Mouse (Mus musculus) kidney, postnatal 10 days (tissue): ENCODE results near the gene Rpusd2.
"Not testable (repeated sequence)": the region's sequence is repeated elsewhere in the genome, so short reads cannot be mapped to it uniquely, and the experiment has no call there.

Experiments
- DNase-seq: peaks from one replicate; pipeline ENCODE4 v3.0.0; 2021; ENCODE audit warnings: mixed read lengths

Gene Rpusd2

GRCm38 (mm10) chr2:119034656-119035396 lies at the start of gene Rpusd2:
Gene Rpusd2 (plus strand): TSS chr2:119034790.
- DNase-seq = peak; percentile 97

DNA sequence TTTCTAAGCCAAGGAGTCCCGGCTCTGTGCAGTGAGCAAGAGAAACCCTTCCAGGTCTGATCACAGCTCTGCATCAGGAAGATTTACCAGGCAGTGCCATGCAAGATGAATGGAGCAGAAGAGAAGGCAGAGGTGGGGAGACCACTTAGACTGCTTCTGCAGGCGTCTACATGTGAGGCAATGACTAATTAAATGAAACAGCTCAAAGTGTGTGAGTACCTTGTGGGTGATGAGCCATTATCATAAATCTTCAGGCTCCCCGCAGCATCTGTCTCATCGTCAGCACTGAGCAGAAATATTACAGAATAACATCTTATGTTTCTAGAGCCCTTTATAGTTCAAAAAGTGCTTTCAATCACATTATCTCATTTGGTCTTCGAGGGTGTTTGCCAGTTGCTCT lies 39.1 kb upstream of the Rpusd2 start:
- no peak for DNase-seq

- DNase-seq = no peak
These were observed 38.4 kb upstream of the Rpusd2 start for GRCm38 (mm10) chr2:118995919-118996797.

DNA sequence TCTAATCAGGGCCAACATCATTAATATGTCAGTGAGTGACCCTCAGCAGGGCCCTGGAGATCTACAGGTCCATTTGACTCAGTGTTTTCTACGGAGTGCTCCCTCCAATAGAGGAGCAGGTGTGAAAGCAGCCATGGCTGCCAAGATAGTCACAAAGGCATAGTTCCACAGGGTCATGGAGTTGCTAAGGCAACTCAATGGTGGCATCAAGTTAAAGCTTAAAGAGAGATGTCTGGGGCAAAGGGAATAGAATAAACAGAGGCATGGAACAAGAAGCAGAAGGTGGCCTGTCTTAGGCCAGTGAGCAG lies 37.8 kb upstream of the Rpusd2 start:
- no peak for DNase-seq

GRCm38 (mm10) chr2:118998115-118998866 lies 36.3 kb upstream of the Rpusd2 start:
- no peak for DNase-seq

DNA sequence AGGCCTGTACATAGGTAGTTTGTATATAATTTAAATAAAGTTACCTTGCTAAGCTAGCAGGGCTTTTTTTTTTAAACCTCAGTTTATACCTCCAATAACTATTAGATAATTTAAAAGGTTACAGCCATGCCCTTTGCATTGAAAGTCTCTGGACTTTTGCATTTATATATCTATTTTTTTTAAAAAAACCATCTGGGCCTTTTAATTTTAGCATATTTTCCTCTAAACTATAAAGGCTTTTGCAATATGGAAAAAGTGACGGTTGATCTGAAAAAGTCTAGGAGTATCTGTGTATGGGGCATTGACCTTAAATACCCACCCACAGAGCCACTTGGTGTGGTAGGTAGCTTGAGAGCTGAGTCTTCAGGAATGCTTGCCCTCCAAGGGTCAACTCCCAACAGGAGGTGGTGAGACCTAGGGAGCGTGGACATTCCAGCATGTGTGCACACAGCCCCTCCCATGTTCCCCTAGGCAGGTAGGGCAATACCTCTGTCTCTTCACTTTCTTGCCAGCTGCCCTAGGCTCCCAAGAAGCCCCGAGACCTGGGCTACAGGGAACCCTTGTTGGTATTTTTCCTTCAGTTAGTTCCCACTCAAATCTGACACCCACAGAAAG lies 35.5 kb upstream of the Rpusd2 start:
- no peak for DNase-seq

GRCm38 (mm10) chr2:119006886-119007285 lies 27.7 kb upstream of the Rpusd2 start:
- DNase-seq = no peak

DNA sequence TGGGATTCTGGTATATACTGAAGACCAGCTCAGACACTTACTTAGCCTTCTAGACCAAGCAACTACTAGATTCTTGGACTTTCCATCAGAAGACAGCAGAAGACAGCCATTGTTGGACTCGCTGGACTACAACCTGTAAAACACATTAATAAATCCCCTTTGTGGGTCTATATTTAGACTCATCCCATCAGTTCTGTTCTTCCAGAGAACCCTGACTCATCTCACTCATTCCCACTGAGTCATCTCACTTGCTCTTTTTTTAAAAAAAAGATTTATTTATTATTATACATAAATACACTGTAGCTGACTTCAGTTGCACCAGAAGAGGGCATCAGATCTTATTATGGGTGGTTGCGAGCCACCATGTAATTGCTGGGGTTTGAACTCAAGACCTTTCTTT lies 25.2 kb upstream of the Rpusd2 start:
- DNase-seq = no peak

- DNase-seq = no peak
These were observed 19.6 kb upstream of the Rpusd2 start for GRCm38 (mm10) chr2:119014989-119015388.

GRCm38 (mm10) chr2:119015604-119016180 lies 18.9 kb upstream of the Rpusd2 start:
- peak; percentile 22 for DNase-seq

- DNase-seq = not testable (repeated sequence)
These were observed 18.3 kb upstream of the Rpusd2 start for GRCm38 (mm10) chr2:119016312-119016711.

DNA sequence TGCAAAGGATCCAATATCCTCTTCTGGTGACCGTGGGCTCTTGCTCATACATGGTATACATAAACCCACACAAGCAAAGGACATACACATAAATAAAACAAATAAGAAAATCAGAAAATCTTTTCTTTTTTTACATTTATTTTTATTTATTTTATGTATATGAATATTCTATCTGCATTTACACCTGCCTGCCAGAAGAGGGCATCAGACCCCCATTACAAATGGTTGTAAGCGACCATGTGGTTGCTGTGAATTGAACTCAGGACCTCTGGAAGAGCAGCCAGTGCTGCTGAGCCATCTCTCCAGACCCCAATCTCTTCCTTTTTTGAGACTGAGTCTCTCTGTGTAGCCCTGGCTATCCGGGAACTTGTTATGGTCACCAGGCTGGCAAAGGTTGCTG lies 16.9 kb upstream of the Rpusd2 start:
- DNase-seq = no peak

GRCm38 (mm10) chr2:119018391-119019122 lies 16.0 kb upstream of the Rpusd2 start:
- peak; percentile 71 for DNase-seq

GRCm38 (mm10) chr2:119019131-119019530 lies 15.5 kb upstream of the Rpusd2 start:
- DNase-seq = peak; percentile 17

DNA sequence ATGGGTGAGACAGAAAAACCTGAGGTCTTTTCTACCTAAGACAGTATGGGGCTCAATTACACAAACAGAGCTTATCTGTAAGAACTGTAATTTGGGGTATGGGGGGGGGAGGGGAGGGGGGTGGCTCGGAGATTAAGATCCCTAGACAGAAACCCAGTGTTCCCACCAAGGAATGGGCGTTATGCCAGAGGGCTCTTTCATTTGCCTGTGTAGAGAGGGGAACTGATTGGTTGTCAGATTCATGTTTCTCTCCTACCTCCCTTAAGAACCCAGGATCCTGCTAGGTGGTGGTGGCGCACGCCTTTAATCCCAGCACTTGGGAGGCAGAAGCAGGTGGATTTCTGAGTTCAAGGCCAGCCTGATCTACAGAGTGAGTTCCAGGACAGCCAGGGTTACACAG lies 15.1 kb upstream of the Rpusd2 start:
- DNase-seq = no peak

DNA sequence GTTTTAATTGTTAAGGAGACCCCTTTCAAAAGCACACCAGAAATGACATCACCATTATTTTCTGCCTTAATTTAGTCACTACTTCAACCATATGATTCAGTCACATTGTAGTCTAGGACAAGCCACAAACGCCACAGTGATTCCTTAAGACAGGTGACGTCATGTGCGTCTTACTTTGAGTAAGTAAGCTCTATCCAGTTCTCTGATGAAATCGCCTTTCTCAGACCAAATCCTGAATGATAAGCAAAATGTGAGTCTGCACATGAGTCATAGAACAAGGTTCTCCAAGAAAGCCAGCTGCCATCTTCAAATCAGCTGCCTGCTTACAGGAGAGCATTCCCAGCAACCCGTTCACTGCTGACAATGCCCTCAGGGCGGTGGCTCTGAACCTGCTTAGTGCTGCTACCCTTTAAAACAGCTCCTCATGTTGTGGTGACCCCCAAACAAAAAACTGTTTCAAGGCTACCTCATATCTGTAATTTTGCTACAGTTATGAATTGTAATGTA lies 11.4 kb upstream of the Rpusd2 start:
- no peak for DNase-seq

- DNase-seq = no peak
These were observed 9.9 kb upstream of the Rpusd2 start for GRCm38 (mm10) chr2:119024536-119025238.

DNA sequence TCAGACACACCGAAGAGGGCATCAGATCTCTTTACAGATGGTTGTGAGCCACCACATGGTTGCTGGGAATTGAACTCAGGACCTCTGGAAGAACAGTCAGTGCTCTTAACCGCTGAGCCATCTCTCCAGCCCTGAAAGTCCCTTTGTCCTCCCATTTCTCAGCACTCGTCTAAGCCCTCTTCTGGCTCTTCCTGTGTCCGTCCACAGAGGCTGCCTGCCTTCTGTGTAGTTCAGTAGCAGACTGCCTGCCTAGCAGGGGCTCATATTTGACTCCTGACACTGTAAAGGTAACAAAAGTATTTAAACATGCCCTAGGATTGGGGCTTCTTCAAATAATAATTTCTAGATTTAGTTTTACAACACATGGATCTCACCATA lies 9.4 kb upstream of the Rpusd2 start:
- DNase-seq = no peak

GRCm38 (mm10) chr2:119026951-119027350 lies 7.6 kb upstream of the Rpusd2 start:
- no peak for DNase-seq

GRCm38 (mm10) chr2:119028941-119029551 lies 5.5 kb upstream of the Rpusd2 start, which contains the start of gene Ccdc32:
Gene Ccdc32 (minus strand): TSS chr2:119029393.
- peak; percentile 98 for DNase-seq

GRCm38 (mm10) chr2:119032191-119032590 lies 2.4 kb upstream of the Rpusd2 start:
- no peak for DNase-seq
